Mouse (Mus musculus) kidney, adult 2 months (tissue): ENCODE measurements at regions not wholly inside any gene's neighbourhood (a gene's known extent, or its start where the extent isn't known, plus 50 kb on each side); places are given as distances from the start of the nearest gene placed in this dataset.

ENCODE experiments used
- DNase-seq: peaks from one replicate; pipeline ENCODE4 v3.0.0; 2021
- H3K27ac ChIP-seq: fragments of 200-500 bp; 2 replicates; pipeline ENCODE4 v1.5.1; 2012; ENCODE audit warnings: low read depth, low read length, control low read depth, inconsistent platforms; ENCODE audit not compliant: insufficient read depth
- H3K27me3 ChIP-seq: fragments of 200-500 bp; replicated peaks from 2 replicates; pipeline ENCODE4 v1.6.1; 2012; ENCODE audit warnings: mild to moderate bottlenecking, moderate library complexity, low read length, inconsistent platforms; ENCODE audit not compliant: control insufficient read depth, insufficient read depth
- H3K36me3 ChIP-seq: fragments of 200-500 bp; 2 replicates; pipeline ENCODE4 v1.6.1; 2012; ENCODE audit warnings: mild to moderate bottlenecking, moderate library complexity, low read length, inconsistent platforms; ENCODE audit not compliant: control insufficient read depth, insufficient read depth
- H3K4me1 ChIP-seq: fragments of 200-500 bp; 2 replicates; pipeline ENCODE4 v1.6.1; 2011; ENCODE audit warnings: low read length; ENCODE audit not compliant: control insufficient read depth, insufficient read depth
- H3K4me3 ChIP-seq: fragments of 200-500 bp; 2 replicates; pipeline ENCODE4 v1.5.1; 2011; ENCODE audit warnings: mild to moderate bottlenecking, low read depth, low read length, control low read depth; ENCODE audit not compliant: insufficient read depth
- CTCF ChIP-seq: fragments of 200-500 bp; conservative IDR thresholded peaks from 2 replicates; pipeline ENCODE4 v1.5.1; 2011; ENCODE audit warnings: low read depth, mild to moderate bottlenecking, control low read depth, low read length, moderate library complexity, mixed read lengths; ENCODE audit not compliant: insufficient read depth, insufficient read length
- POLR2A ChIP-seq: fragments of 200-500 bp; IDR thresholded peaks from one replicate; pipeline ENCODE4 v1.6.1; 2011; ENCODE audit warnings: low read depth, low read length, control low read depth
- WGBS: fragments of 180-500 bp; shearing (Covaris S2); methylation state at CpG from one replicate; pipeline ENCODE4 v1.1.7; 2018; 5-methylcytosine and 5-hydroxymethylcytosine counted together

GRCm38 (mm10) chr1:32959316-32959715, 412.2 kb upstream of the Gm5415 start:
- no peak for DNase-seq
- TF ChIP-seq POLR2A = no peak
- TF ChIP-seq CTCF = no peak
- 72% methylated on average over 6 of the region's 6 CpGs for WGBS

GRCm38 (mm10) chr1:32946254-32946653, 399.2 kb upstream of the Gm5415 start:
- H3K27ac ChIP-seq = no peak overlapping the region
- no peaks in the 10 kb centered on the region for H3K27me3 ChIP-seq
- H3K36me3 ChIP-seq = no peaks in the 10 kb centered on the region
- TF ChIP-seq CTCF (no peak), POLR2A (no peak)
- DNase-seq = no peak
- WGBS = 79% methylated on average over 4 of the region's 4 CpGs
- no peak overlapping the region for H3K4me3 ChIP-seq
- no peaks in the 10 kb centered on the region for H3K4me1 ChIP-seq

More at GRCm38 (mm10) chr1:32959316-32959715, 412.2 kb upstream of the Gm5415 start:
- Histone ChIP-seq H3K36me3 (no peaks in the 10 kb centered on the region), H3K27ac (no peak overlapping the region), H3K4me1 (no peaks in the 10 kb centered on the region), H3K4me3 (no peak overlapping the region), H3K27me3 (no peaks in the 10 kb centered on the region)

- Histone ChIP-seq H3K4me3 (no peak overlapping the region), H3K27ac (no peak overlapping the region), H3K4me1 (no peaks in the 10 kb centered on the region), H3K36me3 (no peaks in the 10 kb centered on the region), H3K27me3 (no peaks in the 10 kb centered on the region)
- TF ChIP-seq CTCF = no peak
- no peak for TF ChIP-seq POLR2A
- DNase-seq = no peak
- 28% methylated on average over 3 of the region's 3 CpGs for WGBS
Observed at GRCm38 (mm10) chr1:32930381-32930780, 383.3 kb upstream of the Gm5415 start.

GRCm38 (mm10) chr1:32902437-32902836, 355.3 kb upstream of the Gm5415 start:
- no peak overlapping the region for H3K27ac ChIP-seq
- H3K4me3 ChIP-seq = no peak overlapping the region
- H3K27me3 ChIP-seq = no peaks in the 10 kb centered on the region
- no peak for DNase-seq
- no peak for TF ChIP-seq POLR2A
- no peak for TF ChIP-seq CTCF
- H3K4me1 ChIP-seq = no peaks in the 10 kb centered on the region
- H3K36me3 ChIP-seq = no peaks in the 10 kb centered on the region

GRCm38 (mm10) chr1:32887728-32888127, 340.6 kb upstream of the Gm5415 start:
- Histone ChIP-seq H3K36me3 (no peaks in the 10 kb centered on the region), H3K27me3 (no peaks in the 10 kb centered on the region), H3K27ac (no peak overlapping the region), H3K4me1 (no peaks in the 10 kb centered on the region), H3K4me3 (no peak overlapping the region)
- TF ChIP-seq CTCF = no peak
- no peak for TF ChIP-seq POLR2A
- no peak for DNase-seq

- Histone ChIP-seq H3K4me3 (no peak overlapping the region), H3K27me3 (no peaks in the 10 kb centered on the region), H3K36me3 (no peaks in the 10 kb centered on the region), H3K27ac (no peak overlapping the region), H3K4me1 (no peaks in the 10 kb centered on the region)
- TF ChIP-seq CTCF (no peak), POLR2A (no peak)
- WGBS = 63% methylated on average over 8 of the region's 8 CpGs
- DNase-seq = no peak
Observed at GRCm38 (mm10) chr1:32872920-32873319, 325.8 kb upstream of the Gm5415 start.

- Histone ChIP-seq H3K4me3 (no peak overlapping the region), H3K36me3 (no peaks in the 10 kb centered on the region), H3K4me1 (no peaks in the 10 kb centered on the region), H3K27ac (no peak overlapping the region), H3K27me3 (no peaks in the 10 kb centered on the region)
- WGBS = 87% methylated on average over 1 of the region's 1 CpGs
- no peak for DNase-seq
- TF ChIP-seq CTCF (no peak), POLR2A (no peak)
Observed at GRCm38 (mm10) chr1:32866111-32866510, 319.0 kb upstream of the Gm5415 start.

GRCm38 (mm10) chr1:32858040-32858439, 310.9 kb upstream of the Gm5415 start:
- TF ChIP-seq CTCF (no peak), POLR2A (no peak)
- no peak for DNase-seq
- Histone ChIP-seq H3K27ac (no peak overlapping the region), H3K27me3 (no peaks in the 10 kb centered on the region), H3K36me3 (no peaks in the 10 kb centered on the region), H3K4me1 (no peaks in the 10 kb centered on the region), H3K4me3 (no peak overlapping the region)
- WGBS = 61% methylated on average over 1 of the region's 1 CpGs
